Mouse (Mus musculus): Measurements from ENCODE around the gene Tfe3. TPM values are rescaled to one million over a fixed set of nuclear protein-coding genes. Genes with fewer than 3 reads are reported as not detected.
A peak's percentile ranks its signal among the peaks of the same experiment; 100 is the strongest.
"Not testable (repeated sequence)": the region's sequence is repeated elsewhere in the genome, so short reads cannot be mapped to it uniquely, and the experiment has no call there.

Tfe3 gene
- polyA plus RNA-seq, 1 experiment from 2014 or later, result 27.1 TPM

- Histone ChIP-seq H3K36me3 (ENCODE audit: control insufficient read depth, insufficient read depth, low read length) (no peaks in the 10 kb centered on the region), H3K4me1 (replicated peaks; ENCODE audit: control insufficient read depth, insufficient read depth, low read length) (peaks cover 2% of the 10 kb centered on the region; the same call in 1 of the 2 replicates), H3K9ac (ENCODE audit: low read length) (peak within 1 kb of the TSS; percentile 71), H3K4me2 (ENCODE audit: low read depth, low read length) (peak within 1 kb of the TSS; percentile 70), H3K27me3 (ENCODE audit: control insufficient read depth, insufficient read depth, low read depth, low read length) (no peaks in the 10 kb centered on the region), H3K27ac (ENCODE audit: low read length) (peak within 1 kb of the TSS; percentile 31; the same call in 1 of the 2 replicates), H3K9me3 (ENCODE audit: control insufficient read depth, low read length) (no peaks in the 10 kb centered on the region), H3K4me3 (ENCODE audit: low read length) (peak within 1 kb of the TSS; percentile 69)
- ATAC-seq (ENCODE audit: low read depth), result peak; percentile 93
- 13% methylated on average over 24 of the region's 24 CpGs for WGBS
Measured at GRCm38 (mm10) chrX:7789542-7790136, 27.3 kb downstream of the Tfe3 start, which contains the start of gene Gripap1. Gene Gripap1 (plus strand): TSS chrX:7789765.

GRCm38 (mm10) chrX:7790309-7790708 lies 27.9 kb downstream of the Tfe3 start:
- no peaks in the 10 kb centered on the region for H3K9me3 ChIP-seq (ENCODE audit: control insufficient read depth, low read length)
- 17% methylated on average over 5 of the region's 5 CpGs for WGBS
- no peak for ATAC-seq (ENCODE audit: low read depth)

GRCm38 (mm10) chrX:7793361-7793760 lies 31.0 kb downstream of the Tfe3 start:
- Histone ChIP-seq H3K9me3 (ENCODE audit: control insufficient read depth, low read length) (no peaks in the 10 kb centered on the region), H3K36me3 (ENCODE audit: control insufficient read depth, insufficient read depth, low read length) (no peaks in the 10 kb centered on the region), H3K4me1 (replicated peaks; ENCODE audit: control insufficient read depth, insufficient read depth, low read length) (peaks cover 2% of the 10 kb centered on the region; the same call in 1 of the 2 replicates), H3K27me3 (ENCODE audit: control insufficient read depth, insufficient read depth, low read depth, low read length) (no peaks in the 10 kb centered on the region), H3K4me2 (ENCODE audit: low read depth, low read length) (no peak overlapping the region), H3K9ac (ENCODE audit: low read length) (no peak overlapping the region), H3K4me3 (ENCODE audit: low read length) (no peak overlapping the region), H3K27ac (ENCODE audit: low read length) (no peak overlapping the region)
- 43% methylated on average over 3 of the region's 3 CpGs for WGBS
- ATAC-seq (ENCODE audit: low read depth), result no peak

More at GRCm38 (mm10) chrX:7790309-7790708, 27.9 kb downstream of the Tfe3 start:
- Histone ChIP-seq H3K4me2 (ENCODE audit: low read depth, low read length) (peak overlapping the region; percentile 70), H3K36me3 (ENCODE audit: control insufficient read depth, insufficient read depth, low read length) (no peaks in the 10 kb centered on the region), H3K27ac (ENCODE audit: low read length) (no peak overlapping the region; the same call in 1 of the 2 replicates), H3K4me1 (replicated peaks; ENCODE audit: control insufficient read depth, insufficient read depth, low read length) (peaks cover 2% of the 10 kb centered on the region; the same call in 1 of the 2 replicates), H3K9ac (ENCODE audit: low read length) (peak overlapping the region; percentile 71), H3K4me3 (ENCODE audit: low read length) (peak overlapping the region; percentile 69), H3K27me3 (ENCODE audit: control insufficient read depth, insufficient read depth, low read depth, low read length) (no peaks in the 10 kb centered on the region)

GRCm38 (mm10) chrX:7795016-7795415 lies 32.7 kb downstream of the Tfe3 start:
- H3K4me2 ChIP-seq (ENCODE audit: low read depth, low read length), result no peak overlapping the region
- 15% methylated on average over 7 of the region's 7 CpGs for whole genome bisulfite sequencing
- H3K4me3 ChIP-seq (ENCODE audit: low read length), result no peak overlapping the region
- no peak for ATAC-seq (ENCODE audit: low read depth)
- H3K36me3 ChIP-seq (ENCODE audit: control insufficient read depth, insufficient read depth, low read length), result peaks cover 5% of the 10 kb centered on the region; the same call in 1 of the 2 replicates
- H3K9me3 ChIP-seq (ENCODE audit: control insufficient read depth, low read length), result no peaks in the 10 kb centered on the region
- no peak overlapping the region for H3K27ac ChIP-seq (ENCODE audit: low read length)
- H3K9ac ChIP-seq (ENCODE audit: low read length), result no peak overlapping the region
- H3K27me3 ChIP-seq (ENCODE audit: control insufficient read depth, insufficient read depth, low read depth, low read length), result no peaks in the 10 kb centered on the region
- peaks cover 2% of the 10 kb centered on the region; the same call in 1 of the 2 replicates for H3K4me1 ChIP-seq (replicated peaks; ENCODE audit: control insufficient read depth, insufficient read depth, low read length)

GRCm38 (mm10) chrX:7797327-7797726 lies 35.0 kb downstream of the Tfe3 start:
- H3K4me1 ChIP-seq (replicated peaks; ENCODE audit: control insufficient read depth, insufficient read depth, low read length), result no peaks in the 10 kb centered on the region
- no peak for ATAC-seq (ENCODE audit: low read depth)
- H3K4me3 ChIP-seq (ENCODE audit: low read length), result no peak overlapping the region
- no peaks in the 10 kb centered on the region for H3K27me3 ChIP-seq (ENCODE audit: control insufficient read depth, insufficient read depth, low read depth, low read length)
- H3K9ac ChIP-seq (ENCODE audit: low read length), result no peak overlapping the region
- WGBS, result 74% methylated on average over 3 of the region's 3 CpGs
- no peak overlapping the region for H3K4me2 ChIP-seq (ENCODE audit: low read depth, low read length)
- H3K9me3 ChIP-seq (ENCODE audit: control insufficient read depth, low read length), result no peaks in the 10 kb centered on the region
- no peak overlapping the region for H3K27ac ChIP-seq (ENCODE audit: low read length)
- peaks cover 5% of the 10 kb centered on the region; the same call in 1 of the 2 replicates for H3K36me3 ChIP-seq (ENCODE audit: control insufficient read depth, insufficient read depth, low read length)

- not testable (repeated sequence) for H3K27ac ChIP-seq (ENCODE audit: low read length); H3K9ac ChIP-seq (ENCODE audit: low read length); H3K4me1 ChIP-seq (replicated peaks; ENCODE audit: control insufficient read depth, insufficient read depth, low read length); H3K4me3 ChIP-seq (ENCODE audit: low read length); H3K4me2 ChIP-seq (ENCODE audit: low read depth, low read length); H3K36me3 ChIP-seq (ENCODE audit: control insufficient read depth, insufficient read depth, low read length); ATAC-seq (ENCODE audit: low read depth); H3K9me3 ChIP-seq (ENCODE audit: control insufficient read depth, low read length); H3K27me3 ChIP-seq (ENCODE audit: control insufficient read depth, insufficient read depth, low read depth, low read length)
- 86% methylated on average over 2 of the region's 2 CpGs for WGBS
Measured at GRCm38 (mm10) chrX:7802157-7802556, 39.8 kb downstream of the Tfe3 start.

GRCm38 (mm10) chrX:7815016-7815415 lies 52.7 kb downstream of the Tfe3 start:
- H3K9ac ChIP-seq (ENCODE audit: low read length); H3K36me3 ChIP-seq (ENCODE audit: control insufficient read depth, insufficient read depth, low read length); H3K9me3 ChIP-seq (ENCODE audit: control insufficient read depth, low read length); H3K4me1 ChIP-seq (replicated peaks; ENCODE audit: control insufficient read depth, insufficient read depth, low read length); H3K27me3 ChIP-seq (ENCODE audit: control insufficient read depth, insufficient read depth, low read depth, low read length); H3K4me3 ChIP-seq (ENCODE audit: low read length); ATAC-seq (ENCODE audit: low read depth); H3K27ac ChIP-seq (ENCODE audit: low read length); H3K4me2 ChIP-seq (ENCODE audit: low read depth, low read length): not testable (repeated sequence)
- WGBS, result 49% methylated on average over 8 of the region's 8 CpGs

GRCm38 (mm10) chrX:7821865-7822779 lies 59.8 kb downstream of the Tfe3 start, which contains the start of gene Kcnd1:
Gene Kcnd1 (plus strand): TSS chrX:7822289.
- Histone ChIP-seq H3K4me2 (ENCODE audit: low read depth, low read length) (peak within 1 kb of the TSS; percentile 59), H3K9ac (ENCODE audit: low read length) (peak within 1 kb of the TSS; percentile 56), H3K9me3 (ENCODE audit: control insufficient read depth, low read length) (no peaks in the 10 kb centered on the region), H3K4me1 (replicated peaks; ENCODE audit: control insufficient read depth, insufficient read depth, low read length) (no peaks in the 10 kb centered on the region), H3K27ac (ENCODE audit: low read length) (no peak within 1 kb of the TSS), H3K27me3 (ENCODE audit: control insufficient read depth, insufficient read depth, low read depth, low read length) (no peaks in the 10 kb centered on the region), H3K36me3 (ENCODE audit: control insufficient read depth, insufficient read depth, low read length) (no peaks in the 10 kb centered on the region), H3K4me3 (ENCODE audit: low read length) (peak within 1 kb of the TSS; percentile 47)
- ATAC-seq (ENCODE audit: low read depth), result peak; percentile 63
- 13% methylated on average over 16 of the region's 24 CpGs for WGBS
